Mouse (Mus musculus) right cerebral cortex, postnatal 4 days (tissue): ENCODE measurements around the gene Zbtb38.
"Not testable (repeated sequence)": the region's sequence is repeated elsewhere in the genome, so short reads cannot be mapped to it uniquely, and the experiment has no call there.

ENCODE experiments used
- DNase-seq: peaks from one replicate; pipeline ENCODE4 v3.0.0-alpha.2; 2022

Gene Zbtb38

GRCm38 (mm10) chr9:96712758-96713471 lies 39.7 kb downstream of the Zbtb38 start:
- no peak for DNase-seq

DNA sequence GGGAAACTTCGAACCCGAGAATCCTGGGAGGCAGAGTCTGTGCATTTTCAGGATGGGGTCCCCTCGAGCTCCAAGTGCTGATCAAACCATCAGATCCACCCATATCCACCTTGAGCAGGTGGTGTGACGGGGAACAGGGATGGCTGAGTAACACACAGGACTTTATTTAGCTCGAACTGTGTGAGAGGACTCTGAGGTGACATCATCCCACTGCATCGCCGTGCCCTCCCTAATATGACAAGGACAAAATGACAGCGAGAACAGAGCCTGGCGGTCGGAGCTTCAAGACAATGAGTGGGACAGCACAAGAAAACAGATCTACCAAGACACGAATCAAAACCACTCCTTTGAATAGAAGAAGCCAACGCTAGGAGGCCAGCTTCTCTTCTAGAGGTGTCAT lies 40.6 kb downstream of the Zbtb38 start:
- no peak for DNase-seq

DNA sequence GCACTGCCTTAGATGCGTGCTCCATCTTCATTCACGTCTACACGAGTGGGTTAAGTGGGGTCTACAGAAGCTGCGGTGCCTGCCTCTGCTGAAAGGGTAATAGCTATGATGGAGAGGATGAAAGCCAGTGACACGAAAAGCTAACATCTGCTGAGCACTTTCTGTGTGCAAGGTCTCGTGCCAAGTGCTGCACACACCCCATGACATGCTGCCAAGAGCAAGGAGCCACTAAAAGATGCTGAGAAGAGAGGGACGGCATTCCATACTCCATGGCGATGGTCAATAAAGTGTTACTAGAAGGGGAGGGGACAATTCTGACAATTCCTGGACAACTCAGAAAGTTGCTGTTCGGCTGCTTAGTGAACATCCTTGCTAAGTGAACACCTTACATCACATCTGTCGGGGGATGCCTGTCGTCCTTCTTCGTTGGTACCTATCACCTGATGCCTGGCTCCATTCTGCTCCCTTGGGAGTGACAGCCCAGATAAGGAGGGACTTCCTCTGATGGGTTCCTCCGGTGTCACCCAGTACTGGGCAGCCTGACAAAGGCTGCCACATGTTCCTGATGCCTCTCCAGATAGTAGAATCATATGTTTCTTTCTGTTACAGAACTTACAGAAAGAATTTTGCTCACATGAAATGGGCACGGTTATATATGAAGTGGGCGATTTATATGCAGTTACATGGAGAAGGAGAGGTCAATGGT lies 42.2 kb downstream of the Zbtb38 start:
- no peak for DNase-seq

GRCm38 (mm10) chr9:96708905-96709304 lies 43.7 kb downstream of the Zbtb38 start:
- no peak for DNase-seq

DNA sequence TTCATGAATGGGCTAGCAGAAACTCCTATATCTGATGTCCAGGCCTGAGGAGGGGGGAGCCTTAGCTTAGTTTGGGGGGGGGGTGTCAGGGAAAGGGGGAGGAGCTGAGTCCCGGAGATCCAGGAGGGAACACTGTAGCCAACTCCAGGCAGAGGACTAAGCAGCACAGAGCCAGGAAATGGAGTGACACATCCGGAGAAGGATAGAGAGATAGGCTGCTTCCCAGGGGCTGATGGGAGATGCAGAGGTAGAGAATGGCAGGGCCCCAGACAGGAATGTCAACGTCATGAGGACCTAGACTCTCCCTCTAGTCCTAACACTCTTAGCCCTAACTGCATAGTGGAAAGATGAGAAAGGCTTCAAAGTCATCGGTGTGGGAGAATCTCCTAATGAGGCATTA lies 44.7 kb downstream of the Zbtb38 start:
- DNase-seq, result no peak

GRCm38 (mm10) chr9:96705576-96706285 lies 46.9 kb downstream of the Zbtb38 start:
- no peak for DNase-seq

DNA sequence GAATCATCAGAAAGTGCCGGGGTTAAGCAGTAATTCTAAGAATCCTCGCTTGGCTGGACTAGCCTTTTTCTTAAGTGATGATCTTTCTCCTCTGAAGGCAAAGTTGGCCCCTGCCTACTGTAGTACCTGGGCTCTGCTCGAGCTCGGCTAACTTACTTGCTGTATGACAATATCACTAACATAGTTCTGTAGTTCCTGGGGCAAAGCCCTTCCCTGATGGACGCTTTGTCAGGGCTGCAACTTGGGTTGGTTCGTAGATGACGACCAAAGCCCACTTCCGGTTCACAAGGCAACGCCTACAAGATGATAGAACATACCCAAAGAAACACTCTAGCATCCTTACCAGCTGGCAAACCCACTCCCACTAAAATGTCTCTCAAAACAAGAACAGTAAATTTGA lies 47.7 kb downstream of the Zbtb38 start:
- no peak for DNase-seq

GRCm38 (mm10) chr9:96701891-96702290 lies 50.7 kb downstream of the Zbtb38 start:
- DNase-seq, result no peak

DNA sequence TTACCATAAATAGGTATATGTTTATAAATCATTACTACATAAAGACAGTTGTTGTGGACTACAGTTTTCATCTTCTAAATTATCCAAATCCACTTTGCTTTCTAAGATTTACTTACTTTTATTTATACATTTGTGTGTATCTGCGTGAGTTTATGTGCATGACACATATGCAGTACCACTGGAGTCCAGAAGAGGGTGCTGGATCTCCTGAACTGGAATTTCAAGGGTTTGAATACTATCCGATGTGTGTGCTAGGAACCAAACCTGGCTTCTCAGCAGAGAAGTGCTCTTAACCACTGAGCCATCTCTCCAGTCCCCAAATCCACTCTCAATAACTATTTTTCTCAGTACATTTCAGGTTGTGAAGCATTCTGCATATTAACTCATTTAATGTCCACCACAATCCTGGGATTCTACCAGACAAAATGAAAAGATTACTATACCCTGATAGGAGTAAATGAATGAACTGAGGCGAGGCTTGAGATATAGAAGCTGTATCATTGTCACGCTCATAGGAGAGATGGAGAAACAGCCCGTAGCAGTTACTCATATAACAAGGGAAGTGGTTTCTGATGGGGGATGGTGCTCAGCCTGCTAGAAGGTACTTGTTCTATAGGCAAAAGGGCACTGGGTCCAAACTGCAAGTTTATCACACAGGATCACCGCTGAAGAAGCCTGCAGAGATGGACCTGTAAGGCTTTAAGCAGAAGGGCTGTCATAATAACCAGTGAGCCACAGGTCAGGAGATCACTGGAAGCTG lies 53.2 kb downstream of the Zbtb38 start:
- no peak for DNase-seq

- DNase-seq, result no peak
These were observed 55.7 kb downstream of the Zbtb38 start for GRCm38 (mm10) chr9:96696788-96697492.

GRCm38 (mm10) chr9:96696141-96696561 lies 56.5 kb downstream of the Zbtb38 start:
- DNase-seq, result no peak

GRCm38 (mm10) chr9:96690461-96690863 lies 62.2 kb downstream of the Zbtb38 start:
- no peak for DNase-seq

DNA sequence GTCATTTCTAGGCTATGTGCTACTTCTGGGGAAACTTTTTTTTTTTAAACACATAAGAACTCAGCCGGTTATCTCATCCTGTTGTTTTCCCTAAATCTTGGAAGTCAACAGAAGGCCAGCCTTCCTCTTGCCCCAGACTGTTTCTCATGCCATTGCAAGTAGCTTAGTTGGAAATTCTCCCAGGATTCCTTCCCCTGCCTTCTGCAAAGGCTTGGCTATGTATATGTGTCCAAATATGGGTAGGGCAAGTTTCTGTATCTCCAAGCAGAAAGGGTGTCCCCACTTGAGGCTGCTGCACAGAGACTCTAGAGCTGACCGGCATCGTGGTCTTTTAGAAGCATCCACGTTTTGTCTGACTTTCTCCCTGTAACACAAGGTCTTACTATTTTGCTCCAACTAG lies 63.6 kb downstream of the Zbtb38 start:
- no peak for DNase-seq

GRCm38 (mm10) chr9:96688194-96688875 lies 64.3 kb downstream of the Zbtb38 start:
- DNase-seq, result no peak

- DNase-seq, result no peak
These were observed 64.9 kb downstream of the Zbtb38 start for GRCm38 (mm10) chr9:96687591-96688186.

DNA sequence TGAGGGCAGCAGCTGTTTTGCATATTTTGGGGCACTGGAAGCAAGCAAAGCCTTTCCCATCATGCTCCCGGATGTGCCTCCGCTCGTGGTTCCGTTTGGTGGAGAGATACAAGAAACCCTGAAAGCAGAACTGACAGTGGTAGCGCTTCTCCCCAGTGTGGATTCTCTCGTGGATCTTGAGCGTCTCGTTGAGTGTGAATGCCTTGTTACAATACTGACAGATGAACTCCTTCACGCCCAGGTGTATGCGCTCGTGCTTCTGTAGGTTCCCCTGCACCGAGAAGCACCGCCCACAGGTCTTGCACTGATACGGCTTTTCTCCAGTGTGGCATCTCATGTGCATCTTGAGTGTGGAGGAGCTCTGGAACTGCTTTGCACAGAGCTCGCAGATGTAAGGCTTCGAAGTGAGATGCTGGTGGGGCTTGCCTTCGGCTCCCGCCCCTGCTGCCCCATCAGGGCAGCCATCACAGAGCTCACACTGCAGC lies 67.0 kb downstream of the Zbtb38 start:
- no peak for DNase-seq

GRCm38 (mm10) chr9:96684866-96685599 lies 67.6 kb downstream of the Zbtb38 start:
- DNase-seq, result no peak

DNA sequence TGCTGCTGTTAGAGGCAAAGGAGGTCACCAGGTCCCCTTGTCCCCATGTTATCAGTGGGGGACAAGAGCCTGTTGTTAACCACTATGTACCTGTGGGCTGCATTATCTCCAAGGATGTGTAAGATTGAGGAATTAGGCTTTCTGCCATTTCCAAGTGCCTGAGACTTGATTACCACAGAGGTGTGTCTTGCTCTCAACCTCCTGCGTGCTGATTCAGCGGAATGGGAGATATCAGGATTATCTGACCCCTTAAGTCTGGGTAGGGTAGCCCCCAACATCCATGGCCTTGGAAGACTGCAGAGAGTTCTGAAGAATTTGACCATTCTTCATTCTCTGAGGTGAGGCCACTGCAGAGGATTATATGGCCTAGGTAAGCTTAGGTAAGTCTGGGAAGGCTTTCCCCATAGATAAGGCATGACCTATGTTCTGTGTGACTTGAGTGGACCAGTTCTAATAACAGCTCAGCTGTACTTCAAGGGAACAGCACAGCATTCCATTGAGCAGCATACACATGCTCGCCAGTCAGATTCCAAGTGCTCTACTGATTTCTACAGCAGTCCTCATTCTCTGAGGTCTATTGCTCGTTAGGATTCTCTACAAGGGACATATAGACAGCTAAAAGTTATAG lies 68.4 kb downstream of the Zbtb38 start:
- DNase-seq, result no peak

DNA sequence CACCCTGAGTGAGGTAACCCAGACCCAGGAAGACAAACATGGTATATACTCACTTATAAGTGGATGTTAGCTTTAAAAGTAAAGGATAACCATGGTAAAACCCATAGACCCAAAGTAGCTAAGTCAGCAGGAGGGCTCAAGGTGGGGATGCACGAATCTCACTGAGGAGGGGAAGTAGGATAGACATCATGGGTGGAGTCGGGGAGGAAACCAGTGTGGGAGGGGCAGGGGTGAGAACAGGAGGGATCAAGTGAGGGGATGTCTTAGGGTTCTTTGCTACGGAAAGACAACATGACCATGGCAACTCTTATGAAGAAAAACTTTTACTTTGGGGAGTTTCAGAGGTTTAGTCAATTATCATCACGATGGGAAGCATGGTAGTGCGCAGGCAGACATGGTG lies 74.0 kb downstream of the Zbtb38 start:
- DNase-seq, result no peak

DNA sequence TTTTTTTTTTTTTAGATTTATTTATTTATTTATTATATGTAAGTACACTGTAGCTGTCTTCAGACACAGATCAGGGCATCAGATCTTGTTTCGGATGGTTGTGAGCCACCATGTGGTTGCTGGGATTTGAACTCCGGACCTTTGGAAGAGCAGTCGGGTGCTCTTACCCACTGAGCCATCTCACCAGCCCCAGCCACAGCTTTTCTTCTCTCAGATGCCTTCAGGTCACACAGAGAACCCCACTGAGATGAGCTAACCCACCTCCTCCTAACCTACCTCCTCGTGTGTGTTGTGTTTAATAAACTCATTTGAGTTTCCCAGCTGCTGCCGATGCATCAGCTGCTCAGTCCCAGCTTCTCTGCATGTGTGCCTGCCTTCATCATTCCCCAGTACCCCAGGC lies 74.9 kb downstream of the Zbtb38 start:
- not testable (repeated sequence) for DNase-seq
